Mouse (Mus musculus) erythroid progenitor cell, adult 5-6 weeks (primary cell): Measurements from ENCODE around the gene Cyp4x1. TPM values are rescaled to one million over a fixed set of nuclear protein-coding genes. Genes with fewer than 3 reads are reported as not detected.

Experiments used
- ATAC-seq: replicated peaks from 2 replicates; pipeline ENCODE4 v1.8.0; 2016; ENCODE audit warnings: moderate number of reproducible peaks, mild to moderate bottlenecking, moderate TSS enrichment, inconsistent platforms; ENCODE audit not compliant: poor library complexity, low FRiP score, severe bottlenecking
- total RNA-seq, 2 experiments: library from RNA; stranded (forward) in 1 of 2; stranded (reverse) in 1 of 2; fragments of 150-400 nt in 1 of 2; fragments of 186-747, 209-891 nt in 1 of 2; gene quantifications; 2 replicates each; pipeline versions ENCODE4 v1.2.3 to v1.2.4; 2015 to 2017; ENCODE audit warnings: low replicate concordance in 2 of 2

Gene Cyp4x1
- total RNA-seq, 2 experiments from 2014 or later: not detected

- ATAC-seq: peak; percentile 39
Measured at GRCm38 (mm10) chr4:115058871-115059590, 75.0 kb downstream of the Cyp4x1 start.

- no peak for ATAC-seq
Measured at GRCm38 (mm10) chr4:115058317-115058761, 75.7 kb downstream of the Cyp4x1 start.

GRCm38 (mm10) chr4:115057674-115058316, 76.3 kb downstream of the Cyp4x1 start:
- ATAC-seq: no peak

GRCm38 (mm10) chr4:115056921-115057673, 77.0 kb downstream of the Cyp4x1 start:
- ATAC-seq: peak; percentile 31

GRCm38 (mm10) chr4:115056371-115056920, 77.6 kb downstream of the Cyp4x1 start, which contains the start of gene Tal1:
Tal1 (plus strand) TSS chr4:115056426.
- peak; percentile 52 for ATAC-seq

Other genes with a start within 250 kb of the Cyp4x1 start
- 0.84 TPM in 1 of 2 replicates, not detected in the other for gene Foxd2, start 225.4 kb downstream of the Cyp4x1 start, total RNA-seq (2015; ENCODE audit: low replicate concordance)
- gene Foxd2, start 225.4 kb downstream of the Cyp4x1 start, total RNA-seq (2017; ENCODE audit: low replicate concordance): not detected in 2 replicates
- not detected in 2 replicates for gene Foxe3, start 208.3 kb downstream of the Cyp4x1 start, total RNA-seq (2015; ENCODE audit: low replicate concordance)
- not detected in 2 replicates for gene Foxe3, start 208.3 kb downstream of the Cyp4x1 start, total RNA-seq (2017; ENCODE audit: low replicate concordance)
- gene Cmpk1, start 147.0 kb downstream of the Cyp4x1 start, total RNA-seq (2015; ENCODE audit: low replicate concordance): 21.3 and 43.2 TPM in 2 replicates
- gene Cmpk1, start 147.0 kb downstream of the Cyp4x1 start, total RNA-seq (2017; ENCODE audit: low replicate concordance): 28.8 and 51.5 TPM in 2 replicates
- 96.2 and 98.1 TPM in 2 replicates for gene Stil, start 134.1 kb downstream of the Cyp4x1 start, total RNA-seq (2015; ENCODE audit: low replicate concordance)
- gene Stil, start 134.1 kb downstream of the Cyp4x1 start, total RNA-seq (2017; ENCODE audit: low replicate concordance): 73.3 and 112 TPM in 2 replicates
- gene Tal1, start 77.9 kb downstream of the Cyp4x1 start, total RNA-seq (2015; ENCODE audit: low replicate concordance): 227 and 255 TPM in 2 replicates
- gene Tal1, start 77.9 kb downstream of the Cyp4x1 start, total RNA-seq (2017; ENCODE audit: low replicate concordance): 186 and 231 TPM in 2 replicates
- gene Pdzk1ip1, start 45.6 kb downstream of the Cyp4x1 start, total RNA-seq (2015; ENCODE audit: low replicate concordance): 733 and 856 TPM in 2 replicates
- gene Pdzk1ip1, start 45.6 kb downstream of the Cyp4x1 start, total RNA-seq (2017; ENCODE audit: low replicate concordance): 400 and 437 TPM in 2 replicates
- gene Cyp4a29, start 107.8 kb upstream of the Cyp4x1 start, total RNA-seq (2015; ENCODE audit: low replicate concordance): not detected in 2 replicates
- not detected in 2 replicates for gene Cyp4a29, start 107.8 kb upstream of the Cyp4x1 start, total RNA-seq (2017; ENCODE audit: low replicate concordance)
- gene Cyp4a12a, start 164.8 kb upstream of the Cyp4x1 start, total RNA-seq (2015; ENCODE audit: low replicate concordance): not detected in 2 replicates
- not detected in 2 replicates for gene Cyp4a12a, start 164.8 kb upstream of the Cyp4x1 start, total RNA-seq (2017; ENCODE audit: low replicate concordance)